Mouse (Mus musculus) 3T3-L1 (cell line): ENCODE data around the gene Phykpl.

Experiments
- DNase-seq: peaks from one replicate; pipeline ENCODE4 v3.0.0-alpha.2; 2015; ENCODE audit warnings: low read depth, low spot score

The Phykpl gene

DNA sequence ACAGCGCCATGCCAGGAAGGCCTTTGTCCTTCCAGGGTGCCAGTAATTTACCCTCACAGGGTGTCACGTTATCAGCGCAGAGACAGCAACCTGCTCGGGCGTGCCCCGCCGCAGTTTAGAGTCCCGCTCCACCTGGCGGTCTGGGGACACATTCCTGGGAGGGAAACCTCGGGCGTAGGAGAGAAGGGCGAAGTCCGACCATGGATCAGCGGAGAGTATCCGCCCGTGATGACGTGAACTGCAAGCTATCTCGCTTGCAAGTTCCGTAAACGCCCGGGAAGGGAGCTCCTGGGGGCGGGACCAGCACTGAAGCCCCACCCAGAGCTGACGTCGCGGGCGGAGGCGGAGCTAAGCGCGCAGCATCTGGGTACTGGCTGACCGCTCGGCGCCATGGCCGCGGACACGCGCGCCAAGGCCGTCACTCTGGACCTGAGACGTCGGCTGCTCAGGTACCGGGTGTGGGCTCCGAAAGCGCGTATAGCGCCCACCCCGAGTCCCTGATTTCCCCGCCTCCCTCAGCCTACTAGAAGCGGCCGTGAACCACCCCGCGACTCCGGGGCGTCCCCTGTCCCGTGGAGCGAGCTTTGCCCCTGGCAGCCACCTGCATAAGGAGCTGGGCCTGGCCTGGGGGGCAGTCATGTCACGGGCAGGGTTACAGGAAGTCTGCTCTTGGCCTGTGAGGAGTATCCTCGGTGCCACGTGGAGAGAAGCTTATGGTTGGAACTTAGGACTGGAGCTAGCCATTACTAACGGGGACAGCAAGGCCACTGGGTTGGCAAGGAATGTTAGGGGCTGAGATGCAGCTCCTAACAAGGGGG is at the start of gene Phykpl:
Gene Phykpl, plus strand, starts transcription at position 327 of the 818 bp plus-strand sequence.
- peak; percentile 94 for DNase-seq

- DNase-seq: no peak
Measured at GRCm38 (mm10) chr11:51538388-51538787, 46.2 kb upstream of the Phykpl start.

DNA sequence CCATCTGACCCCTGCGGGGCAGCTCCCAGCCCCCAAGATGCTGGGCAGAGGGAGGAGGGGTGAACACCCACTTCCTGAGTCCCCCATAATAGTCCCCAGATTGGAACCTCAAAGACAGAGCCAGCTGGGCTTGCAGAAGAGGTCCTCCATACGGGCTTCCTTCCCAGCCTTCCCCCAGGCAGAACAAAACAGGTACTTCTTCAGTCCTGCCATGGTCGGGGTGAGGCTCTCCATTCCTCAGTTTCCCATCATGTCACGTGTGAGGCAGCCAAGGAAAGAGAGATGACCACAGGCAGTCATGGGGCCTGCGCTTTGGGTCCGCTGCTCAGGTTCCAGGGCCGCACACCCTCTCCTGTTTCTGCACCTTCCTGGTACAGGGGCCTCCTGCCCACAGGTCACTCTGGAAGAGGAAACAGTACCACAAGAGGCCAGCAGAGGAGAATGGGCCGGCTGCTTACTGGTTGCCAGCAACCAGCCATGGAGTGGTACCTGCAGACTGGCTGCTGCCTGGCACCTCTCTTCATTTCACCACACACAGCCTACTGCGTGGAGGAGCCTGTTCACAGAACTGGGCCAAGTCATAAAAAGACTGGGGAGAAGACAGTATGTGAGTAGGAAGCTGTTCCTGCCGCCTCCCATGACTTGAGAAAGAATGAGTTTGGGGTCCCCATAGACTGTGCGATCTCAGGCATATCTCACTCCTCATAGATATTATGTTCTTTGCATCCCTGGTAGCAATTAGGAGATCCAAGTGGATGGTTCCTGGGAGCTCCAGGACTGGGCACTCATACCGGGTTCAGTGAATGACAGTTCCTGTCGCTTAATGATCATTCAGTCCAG is 45.4 kb upstream of the Phykpl start:
- DNase-seq: no peak

DNA sequence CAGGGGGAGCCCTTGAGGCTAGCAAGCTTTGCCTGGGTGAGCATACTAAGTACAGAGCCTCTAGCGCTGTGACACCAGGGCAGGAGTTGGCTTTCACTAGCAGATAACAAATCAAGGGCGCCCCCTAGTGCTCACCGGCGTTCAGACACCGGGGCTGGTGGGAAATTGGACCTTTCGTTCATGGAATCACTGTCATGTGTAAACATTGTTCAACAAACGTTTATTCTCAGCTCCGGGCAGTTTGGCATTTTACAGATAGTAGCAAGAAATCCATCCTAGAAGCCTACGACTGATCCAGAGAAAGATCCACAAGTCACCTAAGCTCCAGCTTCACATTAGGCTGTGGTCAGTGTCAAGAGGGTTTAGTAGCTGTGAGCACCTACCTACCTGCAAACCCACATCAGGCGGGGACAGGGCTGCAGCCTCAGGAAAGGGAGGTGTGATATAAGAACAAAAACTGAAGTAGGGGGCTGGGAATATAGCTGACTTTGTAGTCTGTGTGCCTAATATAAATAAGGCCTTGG is 44.7 kb upstream of the Phykpl start:
- DNase-seq: peak; percentile 98

DNA sequence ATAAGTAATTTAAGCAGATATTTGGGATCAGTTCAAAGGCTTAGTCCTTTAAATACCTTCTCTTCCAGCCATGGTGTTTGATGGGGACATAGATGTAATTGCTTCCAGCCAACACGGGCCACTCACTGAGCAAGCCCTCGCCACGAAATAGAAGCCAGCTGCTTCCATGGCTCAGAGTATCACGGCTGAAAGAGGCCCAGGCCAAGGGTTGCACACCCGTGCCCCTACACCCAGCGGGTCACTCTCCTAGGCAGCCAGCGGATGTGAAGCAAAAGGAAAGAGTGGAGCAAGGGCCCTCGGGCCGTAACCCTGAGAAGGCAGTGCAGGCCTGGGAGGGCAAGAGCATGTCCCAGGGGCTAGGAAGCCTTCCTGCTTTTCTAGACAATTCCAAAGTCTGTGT is 42.1 kb upstream of the Phykpl start:
- no peak for DNase-seq

- no peak for DNase-seq
Measured at GRCm38 (mm10) chr11:51543487-51544050, 41.0 kb upstream of the Phykpl start.

- no peak for DNase-seq
Measured at GRCm38 (mm10) chr11:51544413-51544812, 40.1 kb upstream of the Phykpl start.

DNA sequence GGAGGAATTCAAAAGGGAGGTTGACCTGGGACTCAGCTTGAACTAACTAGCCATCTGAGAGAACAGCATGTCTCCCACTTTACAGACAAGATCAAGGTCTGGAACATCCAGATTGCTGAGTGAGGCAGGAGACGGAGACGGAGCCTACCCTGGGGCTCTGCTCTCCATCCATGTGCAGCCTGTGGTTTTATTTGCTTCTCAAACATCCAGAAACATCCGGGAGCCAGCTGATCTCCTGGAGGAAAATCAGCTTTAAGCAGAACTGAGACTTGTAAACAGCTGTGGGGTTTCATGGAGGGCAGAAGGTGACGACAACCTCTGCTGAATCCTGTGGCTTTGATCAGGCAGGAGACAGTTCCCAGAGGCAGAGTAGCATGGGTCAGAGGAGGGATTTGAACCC is 38.7 kb upstream of the Phykpl start:
- no peak for DNase-seq

- no peak for DNase-seq
Measured at GRCm38 (mm10) chr11:51551253-51551652, 33.3 kb upstream of the Phykpl start.

- DNase-seq: no peak
Measured at GRCm38 (mm10) chr11:51552091-51552490, 32.5 kb upstream of the Phykpl start.

GRCm38 (mm10) chr11:51554590-51554989 is 30.0 kb upstream of the Phykpl start:
- no peak for DNase-seq

DNA sequence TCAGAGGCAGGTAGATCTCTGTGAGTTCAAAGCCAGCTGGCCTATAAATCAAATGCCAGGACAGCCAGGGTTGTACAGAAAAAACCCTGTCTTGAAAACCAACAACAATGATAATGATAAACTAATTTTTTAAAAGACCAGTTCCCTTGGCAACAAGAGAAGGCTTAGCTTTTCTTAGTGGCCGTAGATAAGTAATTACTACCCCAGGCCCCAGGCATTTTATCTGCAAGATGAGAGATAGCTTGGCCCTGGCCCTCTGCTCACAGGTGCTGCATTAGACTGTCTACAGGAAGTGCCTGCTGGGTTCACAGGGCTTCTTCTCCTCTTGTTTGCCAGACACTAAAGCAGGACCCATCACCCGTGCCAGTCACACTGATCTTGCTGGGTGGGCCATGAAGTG is 29.5 kb upstream of the Phykpl start:
- DNase-seq: no peak

- no peak for DNase-seq
Measured at GRCm38 (mm10) chr11:51563276-51563675, 21.3 kb upstream of the Phykpl start.

DNA sequence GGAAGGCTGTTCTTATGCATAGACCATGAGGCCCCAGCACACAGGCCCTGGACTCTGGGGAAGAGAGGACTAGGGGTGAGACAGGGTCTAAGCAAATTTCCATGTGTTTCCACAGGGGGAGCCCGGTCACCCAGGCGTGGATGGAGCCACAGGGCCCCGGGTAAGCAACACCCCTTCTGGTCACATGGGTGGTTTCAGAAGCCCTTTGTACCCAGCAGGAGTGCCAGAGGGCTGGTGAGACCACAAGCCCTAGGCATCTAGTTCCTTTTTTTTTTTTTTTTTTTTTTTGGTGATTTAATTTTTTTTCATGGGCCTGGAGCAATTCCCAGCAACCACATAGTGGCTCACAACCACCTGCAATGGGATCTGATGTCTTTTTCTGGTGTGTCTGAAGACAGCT is 19.5 kb upstream of the Phykpl start:
- DNase-seq: no peak

DNA sequence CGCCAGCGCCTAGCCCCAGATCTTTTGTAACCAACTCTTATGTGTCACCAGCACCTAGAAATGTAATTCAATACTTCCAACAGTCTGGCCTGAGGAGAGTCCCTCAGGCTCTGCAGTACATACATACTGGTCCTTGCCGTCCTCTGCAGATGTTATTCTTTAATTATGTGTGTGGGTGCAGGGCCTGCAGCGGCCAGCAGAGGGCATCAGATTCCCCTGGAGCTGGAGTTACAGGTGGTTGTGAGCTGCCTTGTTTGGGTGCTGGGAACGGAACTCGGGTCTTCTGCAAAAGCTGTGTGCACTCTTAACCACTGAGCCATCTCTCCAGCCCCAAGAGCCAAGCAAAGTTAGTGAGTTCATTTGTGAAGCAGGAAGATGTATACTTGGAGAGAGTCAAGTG is 18.6 kb upstream of the Phykpl start:
- DNase-seq: no peak

- no peak for DNase-seq
Measured at GRCm38 (mm10) chr11:51568801-51569200, 15.8 kb upstream of the Phykpl start.

- DNase-seq: no peak
Measured at GRCm38 (mm10) chr11:51576454-51576853, 8.1 kb upstream of the Phykpl start.

- no peak for DNase-seq
Measured at GRCm38 (mm10) chr11:51577587-51577986, 7.0 kb upstream of the Phykpl start.

DNA sequence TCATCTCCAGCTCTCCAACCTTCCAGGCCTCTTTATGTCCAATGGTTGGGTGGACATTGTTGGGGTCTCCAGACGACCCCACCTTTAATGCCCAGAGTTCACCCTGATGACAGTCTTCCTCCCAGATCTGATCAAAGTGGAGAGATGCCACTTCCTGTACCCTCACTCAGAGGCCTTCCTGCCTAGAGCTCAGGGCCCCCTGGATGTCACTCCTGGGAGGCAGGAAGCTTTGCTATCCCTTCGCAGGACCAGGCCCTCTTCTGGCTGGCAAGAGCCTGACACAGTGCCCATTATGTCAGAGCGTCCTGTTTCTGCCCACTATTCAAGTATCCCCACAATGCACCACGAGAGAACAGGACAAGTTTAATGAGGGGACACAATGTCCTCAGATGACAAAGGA is 5.5 kb upstream of the Phykpl start:
- DNase-seq: no peak

- peak; percentile 84 for DNase-seq
Measured at GRCm38 (mm10) chr11:51582713-51583112, 1.8 kb upstream of the Phykpl start.

DNA sequence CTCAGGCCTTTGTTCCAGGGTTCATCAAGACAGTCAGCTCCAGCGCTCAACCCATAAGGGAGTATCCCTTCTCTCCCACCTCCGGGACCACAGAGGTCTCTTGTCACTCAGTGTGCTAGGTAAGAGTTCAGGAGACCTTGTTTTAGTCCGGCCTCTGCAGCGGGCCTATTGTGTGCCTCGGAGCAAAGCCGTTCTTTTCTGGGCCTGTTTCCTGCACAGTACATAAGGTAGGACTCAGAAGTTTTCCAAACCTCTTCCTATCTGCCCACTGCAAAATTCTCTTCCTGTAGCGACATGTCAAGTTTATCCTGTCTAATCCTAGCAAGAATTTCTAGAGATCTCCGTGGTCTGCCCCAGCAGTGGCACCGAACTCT is 513 bp upstream of the Phykpl start:
- DNase-seq: peak; percentile 57

GRCm38 (mm10) chr11:51585608-51586252 is 1.2 kb downstream of the Phykpl start:
- DNase-seq: no peak
